Mouse (Mus musculus): ENCODE measurements around the gene Ttll10.

DNA sequence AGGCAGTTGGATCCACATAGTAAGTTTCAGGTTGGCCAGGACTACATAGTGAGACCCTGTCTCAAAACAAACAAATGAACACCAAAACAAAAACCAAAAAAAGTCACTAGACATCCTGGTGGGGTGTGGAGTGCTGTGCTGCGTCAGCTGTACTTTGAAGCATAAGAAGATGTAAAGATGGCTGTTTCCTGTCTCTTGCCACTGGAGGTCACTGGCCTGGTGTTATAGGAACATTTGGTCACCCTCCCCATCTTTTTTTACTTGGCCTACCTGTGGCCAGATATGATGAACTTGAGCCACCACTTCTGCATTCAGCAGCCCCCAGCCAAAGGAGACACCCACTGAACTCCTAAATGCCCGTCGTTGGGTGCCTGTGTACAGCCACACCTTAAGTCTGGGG is 37.8 kb downstream of the Ttll10 start:
- TF ChIP-seq CTCF (IDR thresholded peaks at IDR 0.05; ENCODE audit: control insufficient read depth, insufficient read depth, low read length) = no peak
- no peak for TF ChIP-seq POLR2A (IDR thresholded peaks at IDR 0.05; ENCODE audit: borderline replicate concordance, control insufficient read depth, low read depth, low read length)

All from bone marrow, adult 2 months (tissue).